Mouse (Mus musculus) heart, embryonic 16.5 days (tissue): Measurements from ENCODE around the gene Stxbp1. TPM values are rescaled to one million over a fixed set of nuclear protein-coding genes. Genes with fewer than 3 reads are reported as not detected.
A peak's percentile ranks its signal among the peaks of the same experiment; 100 is the strongest.

Experiments
- ATAC-seq: fragments of 200-750 bp; cut with Nextera tagmentation; replicated peaks from 2 replicates; pipeline ENCODE4 v1.8.0; 2017; ENCODE audit warnings: moderate number of reproducible peaks; ENCODE audit not compliant: insufficient read depth, low FRiP score; ENCODE audit errors: extremely low read depth
- H3K27ac ChIP-seq: fragments of 300-500 bp; sonication (generic); 2 replicates; pipeline ENCODE4 v1.5.1; 2014; ENCODE audit warnings: mild to moderate bottlenecking, low read length, control low read depth, moderate library complexity
- H3K27me3 ChIP-seq: fragments of 300-500 bp; sonication (generic); 2 replicates; pipeline ENCODE4 v1.6.1; 2014; ENCODE audit warnings: low read length, mixed read lengths; ENCODE audit not compliant: control insufficient read depth, insufficient read depth
- H3K36me3 ChIP-seq: fragments of 300-500 bp; sonication (generic); 2 replicates; pipeline ENCODE4 v1.6.1; 2014; ENCODE audit not compliant: control insufficient read depth, insufficient read depth
- H3K4me1 ChIP-seq: fragments of 300-500 bp; sonication (generic); 2 replicates; pipeline ENCODE4 v1.6.1; 2014; ENCODE audit warnings: low read length, mixed read lengths; ENCODE audit not compliant: control insufficient read depth, insufficient read depth
- H3K4me2 ChIP-seq: fragments of 300-500 bp; sonication (generic); 2 replicates; pipeline ENCODE4 v1.6.1; 2014; ENCODE audit warnings: low read depth, mild to moderate bottlenecking, control low read depth, low read length
- H3K4me3 ChIP-seq: fragments of 300-500 bp; sonication (generic); 2 replicates; pipeline ENCODE4 v1.5.1; 2014; ENCODE audit warnings: mild to moderate bottlenecking, control low read depth, low read length
- H3K9ac ChIP-seq: fragments of 300-500 bp; sonication (generic); 2 replicates; pipeline ENCODE4 v1.6.1; 2014; ENCODE audit warnings: low read length, control low read depth
- H3K9me3 ChIP-seq: fragments of 300-500 bp; sonication (generic); replicated peaks from 2 replicates; pipeline ENCODE4 v1.6.1; 2016; ENCODE audit warnings: low read length; ENCODE audit not compliant: control insufficient read depth
- WGBS: fragments of 180-500 bp; shearing (Covaris S2); extraction: QIAGEN DNeasy Blood & Tissue Kit; methylation state at CpG from one replicate; pipeline ENCODE4 v1.1.7; 2014; 5-methylcytosine and 5-hydroxymethylcytosine counted together
- polyA plus RNA-seq: library from polyadenylated mRNA; unstranded; fragments of >200 nt; fragmentation: Nextera tagmentation; extraction: Ambion mirVana; gene quantifications from 2 replicates; pipeline ENCODE4 v1.2.1, GENCODE M21; 2015

Stxbp1 gene
- polyA plus RNA-seq, 1 experiment from 2014 or later, result 29.2 TPM

GRCm38 (mm10) chr2:32884745-32885144, 37.7 kb upstream of the Stxbp1 start:
- WGBS, result 20% methylated on average over 7 of the region's 7 CpGs
- peaks cover 81% of the 10 kb centered on the region for H3K4me1 ChIP-seq
- no peaks in the 10 kb centered on the region for H3K9me3 ChIP-seq
- peak overlapping the region; percentile 45 for H3K9ac ChIP-seq
- no peaks in the 10 kb centered on the region for H3K27me3 ChIP-seq
- peak overlapping the region; percentile 49 for H3K27ac ChIP-seq
- H3K36me3 ChIP-seq, result no peaks in the 10 kb centered on the region
- no peak for ATAC-seq
- H3K4me2 ChIP-seq, result peak overlapping the region; percentile 8; the same call in 1 of the 2 replicates
- no peak overlapping the region for H3K4me3 ChIP-seq

- Histone ChIP-seq H3K9ac (peak overlapping the region; percentile 56), H3K36me3 (no peaks in the 10 kb centered on the region)
- 23% methylated on average over 13 of the region's 21 CpGs for WGBS
These were observed 35.4 kb upstream of the Stxbp1 start for GRCm38 (mm10) chr2:32882283-32883043.

GRCm38 (mm10) chr2:32881723-32882122, 34.7 kb upstream of the Stxbp1 start:
- peak overlapping the region; percentile 92 for H3K27ac ChIP-seq
- peak overlapping the region; percentile 47; the same call in 1 of the 2 replicates for H3K4me2 ChIP-seq
- H3K4me1 ChIP-seq, result peaks cover 83% of the 10 kb centered on the region
- 8% methylated on average over 3 of the region's 3 CpGs for WGBS
- no peak overlapping the region for H3K4me3 ChIP-seq
- no peaks in the 10 kb centered on the region for H3K36me3 ChIP-seq
- H3K9ac ChIP-seq, result peak overlapping the region; percentile 44
- H3K27me3 ChIP-seq, result no peaks in the 10 kb centered on the region
- H3K9me3 ChIP-seq, result no peaks in the 10 kb centered on the region
- peak; percentile 58; the same call in 1 of the 2 replicates for ATAC-seq

More at GRCm38 (mm10) chr2:32882283-32883043, 35.4 kb upstream of the Stxbp1 start:
- ATAC-seq, result peak; percentile 4; the same call in 1 of the 2 replicates
- Histone ChIP-seq H3K4me1 (peaks cover 83% of the 10 kb centered on the region), H3K27me3 (no peaks in the 10 kb centered on the region), H3K9me3 (no peaks in the 10 kb centered on the region), H3K27ac (peak overlapping the region; percentile 92), H3K4me2 (peak overlapping the region; percentile 47), H3K4me3 (peak overlapping the region; percentile 14; the same call in 1 of the 2 replicates)

- Histone ChIP-seq H3K27ac (peak overlapping the region; percentile 92), H3K36me3 (no peaks in the 10 kb centered on the region), H3K27me3 (no peaks in the 10 kb centered on the region), H3K9ac (peak overlapping the region; percentile 44), H3K9me3 (no peaks in the 10 kb centered on the region), H3K4me2 (peak overlapping the region; percentile 22; the same call in 1 of the 2 replicates), H3K4me1 (peaks cover 79% of the 10 kb centered on the region), H3K4me3 (no peak overlapping the region)
- no peak for ATAC-seq
- WGBS, result 44% methylated on average over 6 of the region's 6 CpGs
These were observed 34.0 kb upstream of the Stxbp1 start for GRCm38 (mm10) chr2:32881054-32881453.

- Histone ChIP-seq H3K27ac (peak overlapping the region; percentile 34; the same call in 1 of the 2 replicates), H3K9ac (peak overlapping the region; percentile 28; the same call in 1 of the 2 replicates), H3K36me3 (no peaks in the 10 kb centered on the region), H3K4me3 (no peak overlapping the region), H3K9me3 (no peaks in the 10 kb centered on the region), H3K4me2 (peak overlapping the region; percentile 91), H3K4me1 (peaks cover 75% of the 10 kb centered on the region), H3K27me3 (no peaks in the 10 kb centered on the region)
- no peak for ATAC-seq
- 60% methylated on average over 5 of the region's 5 CpGs for WGBS
These were observed 32.5 kb upstream of the Stxbp1 start for GRCm38 (mm10) chr2:32879593-32879992.

GRCm38 (mm10) chr2:32878396-32878795, 31.4 kb upstream of the Stxbp1 start:
- 53% methylated on average over 3 of the region's 3 CpGs for WGBS
- no peaks in the 10 kb centered on the region for H3K36me3 ChIP-seq
- peak overlapping the region; percentile 97 for H3K27ac ChIP-seq
- peak overlapping the region; percentile 96 for H3K9ac ChIP-seq
- H3K9me3 ChIP-seq, result no peaks in the 10 kb centered on the region
- peak overlapping the region; percentile 91 for H3K4me2 ChIP-seq
- ATAC-seq, result no peak
- H3K4me1 ChIP-seq, result peaks cover 75% of the 10 kb centered on the region
- no peaks in the 10 kb centered on the region for H3K27me3 ChIP-seq
- H3K4me3 ChIP-seq, result peak overlapping the region; percentile 92

- no peaks in the 10 kb centered on the region for H3K36me3 ChIP-seq
- peak overlapping the region; percentile 92 for H3K4me3 ChIP-seq
- no peak for ATAC-seq
- no peaks in the 10 kb centered on the region for H3K9me3 ChIP-seq
- peak overlapping the region; percentile 97 for H3K27ac ChIP-seq
- H3K9ac ChIP-seq, result peak overlapping the region; percentile 96
- 29% methylated on average over 6 of the region's 6 CpGs for WGBS
- peak overlapping the region; percentile 91 for H3K4me2 ChIP-seq
- no peaks in the 10 kb centered on the region for H3K27me3 ChIP-seq
- peaks cover 71% of the 10 kb centered on the region for H3K4me1 ChIP-seq
These were observed 30.8 kb upstream of the Stxbp1 start for GRCm38 (mm10) chr2:32877761-32878393.

- Histone ChIP-seq H3K9ac (peak overlapping the region; percentile 96), H3K4me2 (peak overlapping the region; percentile 91), H3K4me3 (peak overlapping the region; percentile 92), H3K36me3 (no peaks in the 10 kb centered on the region), H3K9me3 (no peaks in the 10 kb centered on the region), H3K27ac (peak overlapping the region; percentile 97), H3K27me3 (no peaks in the 10 kb centered on the region), H3K4me1 (peaks cover 66% of the 10 kb centered on the region)
- no peak for ATAC-seq
- WGBS, result 20% methylated on average over 5 of the region's 5 CpGs
These were observed 30.3 kb upstream of the Stxbp1 start for GRCm38 (mm10) chr2:32877303-32877702.
